Mouse (Mus musculus): ENCODE measurements around the gene Gm10260. TPM values are rescaled to one million over a fixed set of nuclear protein-coding genes. Genes with fewer than 3 reads are reported as not detected.

Gene Gm10260
- polyA plus RNA-seq, 1 experiment from 2014 or later: 4.0 TPM

DNA sequence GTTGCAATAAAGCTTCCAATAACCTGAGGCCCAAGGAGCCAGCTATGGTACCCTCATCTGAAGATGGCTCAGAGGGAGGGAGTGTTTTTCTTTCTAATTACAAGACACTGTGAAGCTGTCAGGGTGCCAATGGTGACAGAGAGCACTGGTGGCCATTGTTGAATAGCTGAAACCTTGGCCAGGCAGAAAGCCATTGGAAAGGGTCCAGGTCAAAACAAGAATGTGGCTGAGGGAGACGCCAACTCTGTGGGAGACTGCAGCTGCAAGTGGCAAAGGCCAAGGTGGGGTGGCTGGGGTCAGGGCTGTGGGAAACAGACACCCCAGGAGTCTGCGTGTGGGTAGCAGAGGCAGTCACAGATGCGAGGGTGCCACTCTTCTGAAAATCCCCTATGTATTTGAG, 16.3 kb upstream of the Gm10260 start:
- Histone ChIP-seq H3K27ac (ENCODE audit: low read depth) (no peak overlapping the region), H3K27me3 (replicated peaks; ENCODE audit: control insufficient read depth, insufficient read depth, low read length) (no peaks in the 10 kb centered on the region), H3K4me2 (ENCODE audit: low read length) (no peak overlapping the region), H3K36me3 (ENCODE audit: control insufficient read depth, insufficient read depth, low read length) (no peaks in the 10 kb centered on the region), H3K4me3 (ENCODE audit: low read depth, low read length) (no peak overlapping the region), H3K9me3 (ENCODE audit: control insufficient read depth, low read length) (peaks cover 4% of the 10 kb centered on the region; the same call in 1 of the 2 replicates), H3K9ac (ENCODE audit: low read length) (no peak overlapping the region), H3K4me1 (replicated peaks; ENCODE audit: control insufficient read depth, insufficient read depth, low read length) (peaks cover 14% of the 10 kb centered on the region)
- DNase-seq (ENCODE audit: low spot score) (no peak), ATAC-seq (replicated peaks; ENCODE audit: low FRiP score, low TSS enrichment, low read depth) (no peak)
- 73% methylated on average over 3 of the region's 3 CpGs for WGBS

GRCm38 (mm10) chr13:97775907-97776306, 15.5 kb upstream of the Gm10260 start:
- no peak overlapping the region for H3K4me3 ChIP-seq (ENCODE audit: low read depth, low read length)
- H3K36me3 ChIP-seq (ENCODE audit: control insufficient read depth, insufficient read depth, low read length): no peaks in the 10 kb centered on the region
- no peak overlapping the region for H3K4me2 ChIP-seq (ENCODE audit: low read length)
- DNase-seq (ENCODE audit: low spot score) (no peak), ATAC-seq (replicated peaks; ENCODE audit: low FRiP score, low TSS enrichment, low read depth) (no peak)
- WGBS: 86% methylated on average over 8 of the region's 8 CpGs
- H3K27ac ChIP-seq (ENCODE audit: low read depth): no peak overlapping the region
- peaks cover 5% of the 10 kb centered on the region; the same call in 1 of the 2 replicates for H3K9me3 ChIP-seq (ENCODE audit: control insufficient read depth, low read length)
- peaks cover 14% of the 10 kb centered on the region for H3K4me1 ChIP-seq (replicated peaks; ENCODE audit: control insufficient read depth, insufficient read depth, low read length)
- H3K27me3 ChIP-seq (replicated peaks; ENCODE audit: control insufficient read depth, insufficient read depth, low read length): no peaks in the 10 kb centered on the region
- H3K9ac ChIP-seq (ENCODE audit: low read length): no peak overlapping the region

- Histone ChIP-seq H3K27me3 (replicated peaks; ENCODE audit: control insufficient read depth, insufficient read depth, low read length) (no peaks in the 10 kb centered on the region), H3K9me3 (ENCODE audit: control insufficient read depth, low read length) (peaks cover 5% of the 10 kb centered on the region; the same call in 1 of the 2 replicates), H3K4me2 (ENCODE audit: low read length) (no peak overlapping the region), H3K4me3 (ENCODE audit: low read depth, low read length) (no peak overlapping the region), H3K36me3 (ENCODE audit: control insufficient read depth, insufficient read depth, low read length) (no peaks in the 10 kb centered on the region), H3K27ac (ENCODE audit: low read depth) (no peak overlapping the region), H3K9ac (ENCODE audit: low read length) (no peak overlapping the region), H3K4me1 (replicated peaks; ENCODE audit: control insufficient read depth, insufficient read depth, low read length) (peaks cover 7% of the 10 kb centered on the region; the same call in 1 of the 2 replicates)
- 70% methylated on average over 10 of the region's 10 CpGs for WGBS
- DNase-seq (ENCODE audit: low spot score) (peak; percentile 50), ATAC-seq (replicated peaks; ENCODE audit: low FRiP score, low TSS enrichment, low read depth) (no peak)
Observed at GRCm38 (mm10) chr13:97774740-97775425, 14.5 kb upstream of the Gm10260 start.

GRCm38 (mm10) chr13:97769205-97769604, 8.8 kb upstream of the Gm10260 start:
- ATAC-seq (replicated peaks; ENCODE audit: low FRiP score, low TSS enrichment, low read depth) (no peak), DNase-seq (ENCODE audit: low spot score) (peak; percentile 50)
- peaks cover 6% of the 10 kb centered on the region; the same call in 1 of the 2 replicates for H3K4me1 ChIP-seq (replicated peaks; ENCODE audit: control insufficient read depth, insufficient read depth, low read length)
- H3K36me3 ChIP-seq (ENCODE audit: control insufficient read depth, insufficient read depth, low read length): no peaks in the 10 kb centered on the region
- H3K27me3 ChIP-seq (replicated peaks; ENCODE audit: control insufficient read depth, insufficient read depth, low read length): no peaks in the 10 kb centered on the region
- H3K4me2 ChIP-seq (ENCODE audit: low read length): no peak overlapping the region
- H3K27ac ChIP-seq (ENCODE audit: low read depth): peak overlapping the region; percentile 44
- H3K9ac ChIP-seq (ENCODE audit: low read length): no peak overlapping the region
- no peak overlapping the region for H3K4me3 ChIP-seq (ENCODE audit: low read depth, low read length)
- 55% methylated on average over 3 of the region's 3 CpGs for WGBS
- H3K9me3 ChIP-seq (ENCODE audit: control insufficient read depth, low read length): peaks cover 5% of the 10 kb centered on the region; the same call in 1 of the 2 replicates

GRCm38 (mm10) chr13:97768803-97769202, 8.4 kb upstream of the Gm10260 start:
- 47% methylated on average over 3 of the region's 3 CpGs for WGBS
- ATAC-seq (replicated peaks; ENCODE audit: low FRiP score, low TSS enrichment, low read depth) (peak; percentile 50; the same call in 1 of the 2 replicates), DNase-seq (ENCODE audit: low spot score) (no peak)
- Histone ChIP-seq H3K4me2 (ENCODE audit: low read length) (no peak overlapping the region), H3K4me1 (replicated peaks; ENCODE audit: control insufficient read depth, insufficient read depth, low read length) (peaks cover 9% of the 10 kb centered on the region; the same call in 1 of the 2 replicates), H3K27me3 (replicated peaks; ENCODE audit: control insufficient read depth, insufficient read depth, low read length) (no peaks in the 10 kb centered on the region), H3K9ac (ENCODE audit: low read length) (no peak overlapping the region), H3K27ac (ENCODE audit: low read depth) (peak overlapping the region; percentile 44), H3K36me3 (ENCODE audit: control insufficient read depth, insufficient read depth, low read length) (no peaks in the 10 kb centered on the region), H3K4me3 (ENCODE audit: low read depth, low read length) (no peak overlapping the region), H3K9me3 (ENCODE audit: control insufficient read depth, low read length) (peaks cover 5% of the 10 kb centered on the region; the same call in 1 of the 2 replicates)

- H3K4me2 ChIP-seq (ENCODE audit: low read length): no peak overlapping the region
- H3K4me1 ChIP-seq (replicated peaks; ENCODE audit: control insufficient read depth, insufficient read depth, low read length): peaks cover 15% of the 10 kb centered on the region; the same call in 1 of the 2 replicates
- no peak for ATAC-seq (replicated peaks; ENCODE audit: low FRiP score, low TSS enrichment, low read depth)
- no peak for DNase-seq (ENCODE audit: low spot score)
- H3K9ac ChIP-seq (ENCODE audit: low read length): no peak overlapping the region
- H3K27me3 ChIP-seq (replicated peaks; ENCODE audit: control insufficient read depth, insufficient read depth, low read length): no peaks in the 10 kb centered on the region
- 57% methylated on average over 7 of the region's 7 CpGs for WGBS
- no peak overlapping the region for H3K4me3 ChIP-seq (ENCODE audit: low read depth, low read length)
- H3K36me3 ChIP-seq (ENCODE audit: control insufficient read depth, insufficient read depth, low read length): no peaks in the 10 kb centered on the region
- peaks cover 5% of the 10 kb centered on the region; the same call in 1 of the 2 replicates for H3K9me3 ChIP-seq (ENCODE audit: control insufficient read depth, low read length)
- H3K27ac ChIP-seq (ENCODE audit: low read depth): no peak overlapping the region
Observed at GRCm38 (mm10) chr13:97768046-97768682, 7.7 kb upstream of the Gm10260 start.

DNA sequence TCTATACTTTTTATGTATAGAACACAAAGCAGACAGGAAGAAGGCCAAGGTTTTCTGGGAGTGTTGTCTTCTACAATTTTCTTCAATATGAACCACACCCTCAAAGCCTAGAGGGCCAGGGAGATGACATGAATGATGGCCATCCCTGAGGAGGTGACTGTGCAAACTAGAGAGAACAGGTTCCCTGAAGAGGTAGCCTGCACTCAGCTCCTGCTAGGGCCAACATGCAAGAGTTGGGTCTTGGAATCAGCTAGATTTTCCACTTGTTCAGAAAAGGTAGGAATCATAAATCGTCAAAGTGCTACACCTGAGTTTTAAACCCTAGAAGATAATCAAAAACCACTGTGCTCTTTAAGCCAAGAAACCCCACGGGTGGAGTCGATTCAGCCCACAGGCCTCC, 6.2 kb upstream of the Gm10260 start:
- peaks cover under 1% of the 10 kb centered on the region; the same call in 1 of the 2 replicates for H3K9me3 ChIP-seq (ENCODE audit: control insufficient read depth, low read length)
- H3K27me3 ChIP-seq (replicated peaks; ENCODE audit: control insufficient read depth, insufficient read depth, low read length): no peaks in the 10 kb centered on the region
- no peak overlapping the region for H3K9ac ChIP-seq (ENCODE audit: low read length)
- H3K4me1 ChIP-seq (replicated peaks; ENCODE audit: control insufficient read depth, insufficient read depth, low read length): peaks cover 16% of the 10 kb centered on the region; the same call in 1 of the 2 replicates
- 95% methylated on average over 3 of the region's 3 CpGs for WGBS
- DNase-seq (ENCODE audit: low spot score): no peak
- no peaks in the 10 kb centered on the region for H3K36me3 ChIP-seq (ENCODE audit: control insufficient read depth, insufficient read depth, low read length)
- no peak for ATAC-seq (replicated peaks; ENCODE audit: low FRiP score, low TSS enrichment, low read depth)
- no peak overlapping the region for H3K27ac ChIP-seq (ENCODE audit: low read depth)
- H3K4me3 ChIP-seq (ENCODE audit: low read depth, low read length): no peak overlapping the region
- no peak overlapping the region for H3K4me2 ChIP-seq (ENCODE audit: low read length)

- H3K4me2 ChIP-seq (ENCODE audit: low read length): no peak overlapping the region
- 69% methylated on average over 2 of the region's 2 CpGs for WGBS
Observed at GRCm38 (mm10) chr13:97765913-97766312, 5.5 kb upstream of the Gm10260 start.

More at GRCm38 (mm10) chr13:97765913-97766312, 5.5 kb upstream of the Gm10260 start:
- no peak overlapping the region for H3K4me3 ChIP-seq (ENCODE audit: low read depth, low read length)
- no peak overlapping the region for H3K27ac ChIP-seq (ENCODE audit: low read depth)
- no peaks in the 10 kb centered on the region for H3K9me3 ChIP-seq (ENCODE audit: control insufficient read depth, low read length)
- H3K9ac ChIP-seq (ENCODE audit: low read length): no peak overlapping the region
- DNase-seq (ENCODE audit: low spot score): no peak
- ATAC-seq (replicated peaks; ENCODE audit: low FRiP score, low TSS enrichment, low read depth): no peak
- no peaks in the 10 kb centered on the region for H3K36me3 ChIP-seq (ENCODE audit: control insufficient read depth, insufficient read depth, low read length)
- peaks cover 16% of the 10 kb centered on the region; the same call in 1 of the 2 replicates for H3K4me1 ChIP-seq (replicated peaks; ENCODE audit: control insufficient read depth, insufficient read depth, low read length)
- no peaks in the 10 kb centered on the region for H3K27me3 ChIP-seq (replicated peaks; ENCODE audit: control insufficient read depth, insufficient read depth, low read length)

Measured in intestine, embryonic 14.5 days (tissue).